Mouse (Mus musculus): ENCODE measurements around the gene B3gntl1.
A peak's percentile ranks its signal among the peaks of the same experiment; 100 is the strongest.

The B3gntl1 gene

DNA sequence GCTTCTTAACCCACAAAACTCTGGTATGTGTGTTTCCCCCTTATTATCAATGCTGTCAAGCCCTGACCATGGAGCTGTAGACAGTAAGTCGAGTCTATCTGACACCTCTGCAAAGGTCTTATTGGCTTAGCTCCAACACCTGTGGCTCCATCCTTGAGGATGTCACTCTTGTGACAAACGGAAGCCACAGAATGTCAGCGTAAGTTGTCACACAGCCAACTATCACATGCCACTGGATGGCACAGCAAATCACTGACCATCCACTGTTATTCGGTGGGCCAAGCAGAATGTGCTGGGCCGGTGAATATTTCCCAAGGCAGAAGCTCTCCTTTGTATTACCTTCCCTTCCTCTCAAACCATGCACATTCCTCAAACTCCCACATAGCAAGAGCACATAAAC is 24.8 kb downstream of the B3gntl1 start:
- no peak for DNase-seq (ENCODE audit: low read depth, low spot score)

DNA sequence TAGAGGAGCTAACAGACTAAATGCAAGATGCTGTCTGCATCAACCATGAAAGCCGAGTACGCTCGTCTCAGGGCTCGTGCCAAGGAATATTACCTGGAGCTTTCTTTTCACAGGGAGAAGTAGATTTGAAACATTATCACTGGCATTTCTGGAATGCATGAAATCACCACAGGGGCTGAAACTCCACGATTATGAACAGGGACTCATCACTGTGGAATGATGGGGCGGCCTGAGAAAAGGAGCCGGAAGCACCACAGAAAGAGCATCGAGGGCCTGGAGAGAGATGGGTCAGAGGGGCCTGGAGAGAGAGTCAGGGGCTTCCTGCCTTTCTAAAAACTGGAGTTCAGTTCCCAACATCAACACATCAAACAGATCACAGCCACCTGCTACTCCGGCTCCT is 25.6 kb downstream of the B3gntl1 start:
- DNase-seq (ENCODE audit: low read depth, low spot score), result no peak

GRCm38 (mm10) chr11:121645394-121645793 is 27.6 kb downstream of the B3gntl1 start:
- peak; percentile 49 for DNase-seq (ENCODE audit: low read depth, low spot score)

GRCm38 (mm10) chr11:121641501-121642145 is 31.3 kb downstream of the B3gntl1 start:
- DNase-seq (ENCODE audit: low read depth, low spot score), result no peak

DNA sequence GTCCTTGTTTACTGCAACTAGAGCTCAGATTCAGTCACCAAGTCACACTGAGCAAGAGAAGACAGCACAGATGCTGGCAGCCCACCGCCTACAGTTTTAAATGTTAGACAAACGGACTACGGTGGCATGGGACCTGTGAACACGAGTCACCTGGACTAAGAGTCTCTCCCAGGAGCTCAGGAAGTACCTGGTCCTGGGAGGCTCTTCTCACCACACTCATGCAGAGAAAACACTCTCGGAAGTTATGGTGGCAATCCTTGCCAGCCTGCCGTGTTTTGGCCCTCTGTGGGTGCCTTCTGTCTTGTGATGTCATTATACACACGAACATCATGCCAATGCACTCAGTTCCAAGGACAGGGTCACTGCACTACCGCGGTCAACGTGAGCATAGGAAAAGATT is 36.3 kb downstream of the B3gntl1 start:
- no peak for DNase-seq (ENCODE audit: low read depth, low spot score)

- no peak for DNase-seq (ENCODE audit: low read depth, low spot score)
Measured at GRCm38 (mm10) chr11:121631410-121631809, 41.5 kb downstream of the B3gntl1 start.

GRCm38 (mm10) chr11:121630406-121630805 is 42.5 kb downstream of the B3gntl1 start:
- DNase-seq (ENCODE audit: low read depth, low spot score), result no peak

DNA sequence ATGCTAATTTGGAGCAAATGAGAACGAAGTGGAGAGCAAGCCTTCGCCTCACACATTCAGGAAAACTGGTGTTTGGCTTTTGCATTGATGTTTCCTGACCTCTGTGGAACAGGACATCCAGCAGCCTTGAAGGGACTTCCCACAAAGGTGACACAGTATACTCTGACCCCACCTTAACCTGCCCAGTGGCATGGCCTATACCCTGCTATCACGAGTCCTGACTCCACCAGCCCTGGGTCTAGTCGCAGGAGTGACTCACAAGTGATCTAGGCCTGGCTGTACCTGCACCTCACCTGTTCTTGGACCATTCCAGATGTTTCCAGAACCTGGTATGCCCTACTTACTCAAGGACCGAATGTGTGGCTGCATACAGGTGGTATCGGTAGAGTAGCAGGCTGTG is 43.4 kb downstream of the B3gntl1 start:
- no peak for DNase-seq (ENCODE audit: low read depth, low spot score)

DNA sequence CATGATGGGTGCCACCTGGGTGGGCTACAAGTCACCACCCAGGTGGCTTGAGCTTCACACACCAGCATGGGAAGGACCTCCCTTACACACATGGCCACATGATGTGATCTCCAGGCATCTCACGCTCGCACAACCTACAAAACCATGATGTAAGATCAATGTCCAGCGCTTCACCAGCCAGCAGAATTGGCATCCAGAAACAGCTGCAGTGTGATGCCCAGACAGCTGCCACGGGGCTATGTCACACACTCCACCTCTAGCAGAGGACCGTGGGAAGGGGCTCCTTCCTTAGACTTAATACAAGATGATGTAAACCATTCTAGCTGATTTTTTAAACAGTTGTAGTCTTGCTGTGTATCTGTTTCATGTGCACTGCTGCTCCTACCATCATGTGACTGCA is 45.4 kb downstream of the B3gntl1 start:
- DNase-seq (ENCODE audit: low read depth, low spot score), result no peak

DNA sequence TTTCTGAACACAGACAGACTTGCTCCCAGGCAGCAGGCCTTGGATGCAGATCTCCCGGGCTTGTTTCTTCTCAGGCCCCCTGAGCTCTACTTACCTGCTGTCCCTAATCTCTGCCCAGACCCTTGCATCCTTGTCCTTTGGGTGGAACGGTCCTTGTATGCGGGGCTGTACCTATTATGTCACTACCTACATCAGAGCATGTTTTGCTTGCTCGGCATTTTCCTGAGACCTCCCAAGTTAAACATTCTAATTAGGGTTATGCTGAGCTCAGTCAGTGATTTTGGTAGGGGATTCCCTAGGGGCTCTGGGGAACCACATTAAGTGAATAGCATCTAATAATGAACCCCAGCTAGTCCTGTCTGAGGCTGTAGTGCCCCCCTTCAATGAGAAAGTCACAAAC is 47.9 kb downstream of the B3gntl1 start:
- no peak for DNase-seq (ENCODE audit: low read depth, low spot score)

- DNase-seq (ENCODE audit: low read depth, low spot score), result no peak
Measured at GRCm38 (mm10) chr11:121617371-121617770, 55.6 kb downstream of the B3gntl1 start.

GRCm38 (mm10) chr11:121616501-121616900 is 56.5 kb downstream of the B3gntl1 start:
- no peak for DNase-seq (ENCODE audit: low read depth, low spot score)

- DNase-seq (ENCODE audit: low read depth, low spot score), result no peak
Measured at GRCm38 (mm10) chr11:121615961-121616485, 56.9 kb downstream of the B3gntl1 start.

DNA sequence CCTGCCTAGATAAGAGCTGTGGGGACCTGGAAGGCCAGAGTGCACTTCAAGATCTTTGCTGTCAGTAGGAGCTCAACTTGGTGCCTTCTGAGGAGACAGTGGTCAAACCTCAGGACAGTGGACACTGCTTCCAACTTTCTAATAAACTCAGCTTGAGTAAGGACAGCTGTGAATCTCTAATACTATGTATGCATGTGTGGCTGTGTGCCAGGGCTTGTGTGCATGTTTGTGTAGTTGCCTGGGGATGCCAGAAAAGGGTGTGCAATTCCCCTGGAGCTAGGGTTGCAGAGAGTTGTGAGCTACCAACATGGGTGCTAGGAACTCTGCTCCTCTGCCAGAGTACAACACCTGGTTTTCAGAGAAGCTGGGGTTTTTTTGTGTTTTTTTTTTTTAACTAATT is 62.0 kb downstream of the B3gntl1 start:
- DNase-seq (ENCODE audit: low read depth, low spot score), result no peak

- no peak for DNase-seq (ENCODE audit: low read depth, low spot score)
Measured at GRCm38 (mm10) chr11:121605604-121606003, 67.3 kb downstream of the B3gntl1 start.

GRCm38 (mm10) chr11:121601422-121601821 is 71.5 kb downstream of the B3gntl1 start:
- DNase-seq (ENCODE audit: low read depth, low spot score), result no peak

DNA sequence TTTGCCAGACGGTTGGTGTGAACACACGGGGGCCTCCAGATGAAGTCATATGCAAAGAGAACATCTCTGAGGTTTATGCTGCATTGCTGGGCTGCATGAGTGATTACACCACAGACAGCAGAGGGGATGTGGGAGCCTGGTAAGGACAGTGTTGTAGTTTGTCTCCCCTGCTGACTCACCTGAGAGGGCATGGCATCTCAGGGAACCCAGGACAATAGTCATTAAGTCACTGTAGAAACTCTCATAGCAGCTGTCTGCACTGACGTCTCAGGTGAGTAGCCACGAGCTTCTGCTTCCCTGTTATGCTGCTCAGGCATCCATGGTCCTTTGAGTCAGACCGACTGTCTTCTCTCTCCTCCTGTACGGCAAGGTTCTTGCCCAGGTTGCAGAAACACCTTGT is 75.7 kb downstream of the B3gntl1 start:
- DNase-seq (ENCODE audit: low read depth, low spot score), result no peak

GRCm38 (mm10) chr11:121581856-121582255 is 91.1 kb downstream of the B3gntl1 start:
- peak; percentile 31 for DNase-seq (ENCODE audit: low read depth, low spot score)

Measured in telencephalon, adult 2 months (tissue).